Mouse (Mus musculus): ENCODE measurements around the gene Mtg2. TPM values are rescaled to one million over a fixed set of nuclear protein-coding genes. Genes with fewer than 3 reads are reported as not detected.
A peak's percentile ranks its signal among the peaks of the same experiment; 100 is the strongest.

Mtg2 gene
- polyA plus RNA-seq (2016; fragmentation: Nextera tagmentation; extraction: Ambion mirVana): 34.0 and 35.2 TPM in 2 replicates

DNA sequence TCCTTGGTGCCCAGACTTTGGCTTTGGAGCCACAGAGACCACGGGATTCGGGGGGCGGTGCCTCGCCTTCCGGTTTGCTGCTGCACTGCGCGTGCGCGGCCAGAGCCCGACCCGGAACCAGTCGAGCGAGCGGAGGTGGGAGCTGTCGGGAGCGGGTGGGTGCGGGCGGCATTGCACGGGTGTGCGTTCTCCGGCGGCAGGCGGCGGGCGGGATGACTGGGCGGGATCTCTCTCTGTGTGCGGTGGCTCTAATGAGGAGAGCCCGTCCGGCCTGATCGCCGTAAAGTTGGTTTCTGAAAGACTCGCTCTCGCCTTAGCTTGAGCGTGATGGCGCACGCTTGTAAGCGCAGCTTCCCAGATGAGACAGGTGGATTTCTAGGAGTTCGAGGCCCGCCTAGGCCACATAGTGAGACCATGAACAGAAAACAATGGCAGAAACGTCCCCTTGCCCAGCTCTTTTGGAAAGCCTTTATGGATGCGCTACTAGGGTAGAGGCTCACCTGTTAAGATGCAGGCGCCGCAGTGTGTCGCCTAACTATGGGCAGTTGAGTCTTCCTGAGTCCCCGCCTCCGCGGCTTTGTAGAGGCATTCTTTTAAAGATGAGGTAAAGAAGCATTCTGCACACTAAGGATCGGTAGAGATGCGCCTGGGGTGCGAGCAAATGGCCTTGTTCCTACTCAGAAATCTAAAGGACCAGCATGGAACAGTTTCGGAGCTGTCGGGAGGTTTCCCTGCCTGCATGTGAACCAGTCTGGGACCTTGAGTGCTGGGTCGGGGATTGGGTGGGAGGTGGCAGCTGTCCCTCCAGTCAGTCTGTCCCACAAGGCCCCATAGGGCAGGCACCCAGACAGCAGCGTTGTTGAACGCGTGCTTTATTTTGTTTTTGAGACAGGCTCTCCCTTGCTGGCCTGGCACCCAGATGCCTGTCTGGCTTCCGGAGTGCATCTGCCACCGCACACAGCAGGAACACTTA lies at the start of gene Mtg2:
Mtg2 (plus strand) TSS at position 108 of the 973 bp plus-strand sequence.
- H3K27ac ChIP-seq: peak within 1 kb of the TSS; percentile 90
- peak within 1 kb of the TSS; percentile 81 for H3K4me3 ChIP-seq
- DNase-seq (ENCODE audit: extremely low spot score, low spot score): peak; percentile 95
- peaks cover 37% of the 10 kb centered on the region for H3K36me3 ChIP-seq (replicated peaks)
- no peaks in the 10 kb centered on the region for H3K9me3 ChIP-seq
- H3K27me3 ChIP-seq (ENCODE audit: poor library complexity, severe bottlenecking): no peaks in the 10 kb centered on the region
- H3K4me1 ChIP-seq: peaks cover 22% of the 10 kb centered on the region
- 5% methylated on average over 58 of the region's 58 CpGs for WGBS

DNA sequence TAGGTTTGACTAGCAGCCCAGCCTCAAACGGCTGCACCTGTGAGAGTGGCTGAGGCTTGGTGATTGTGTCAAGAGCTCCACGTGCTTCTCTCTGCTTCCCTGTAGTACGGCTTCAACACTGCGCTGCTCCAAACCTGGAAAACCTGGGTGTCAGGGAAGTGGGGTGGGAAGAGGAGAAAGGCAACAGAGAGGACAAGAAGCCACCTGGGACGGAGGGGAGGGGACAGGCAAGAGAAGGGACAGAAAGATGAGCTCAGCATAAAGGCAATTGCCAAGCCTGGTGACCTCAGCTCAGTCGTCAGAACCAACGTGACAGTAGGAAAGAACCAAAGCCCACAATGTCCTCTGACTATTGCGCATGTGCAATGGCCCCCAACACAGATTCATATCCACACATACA lies 49.5 kb upstream of the Mtg2 start:
- Histone ChIP-seq H3K9me3 (no peaks in the 10 kb centered on the region), H3K4me1 (peaks cover 27% of the 10 kb centered on the region), H3K36me3 (replicated peaks) (no peaks in the 10 kb centered on the region), H3K27me3 (ENCODE audit: poor library complexity, severe bottlenecking) (peaks cover 48% of the 10 kb centered on the region), H3K27ac (no peak overlapping the region), H3K4me3 (no peak overlapping the region)
- DNase-seq (ENCODE audit: extremely low spot score, low spot score): no peak
- 88% methylated on average over 8 of the region's 8 CpGs for WGBS

GRCm38 (mm10) chr2:180022751-180023150 lies 47.6 kb upstream of the Mtg2 start:
- peaks cover 39% of the 10 kb centered on the region for H3K4me1 ChIP-seq
- H3K4me3 ChIP-seq: no peak overlapping the region
- no peak overlapping the region for H3K27ac ChIP-seq
- peaks cover 14% of the 10 kb centered on the region for H3K36me3 ChIP-seq (replicated peaks)
- WGBS: 74% methylated on average over 6 of the region's 6 CpGs
- no peak for DNase-seq (ENCODE audit: extremely low spot score, low spot score)
- peaks cover 48% of the 10 kb centered on the region for H3K27me3 ChIP-seq (ENCODE audit: poor library complexity, severe bottlenecking)
- no peaks in the 10 kb centered on the region for H3K9me3 ChIP-seq

GRCm38 (mm10) chr2:180024401-180025098 lies 45.8 kb upstream of the Mtg2 start, which contains the start of gene Lsm14b:
Lsm14b (plus strand) TSS chr2:180024987.
- peaks cover 56% of the 10 kb centered on the region for H3K4me1 ChIP-seq
- H3K9me3 ChIP-seq: no peaks in the 10 kb centered on the region
- DNase-seq (ENCODE audit: extremely low spot score, low spot score): peak; percentile 99
- peaks cover 44% of the 10 kb centered on the region for H3K27me3 ChIP-seq (ENCODE audit: poor library complexity, severe bottlenecking)
- peaks cover 32% of the 10 kb centered on the region for H3K36me3 ChIP-seq (replicated peaks)
- H3K27ac ChIP-seq: peak within 1 kb of the TSS; percentile 97
- peak within 1 kb of the TSS; percentile 99 for H3K4me3 ChIP-seq
- WGBS: under 1% methylated on average over 80 of the region's 80 CpGs

- Histone ChIP-seq H3K9me3 (no peaks in the 10 kb centered on the region), H3K4me1 (peaks cover 56% of the 10 kb centered on the region), H3K36me3 (replicated peaks) (peaks cover 39% of the 10 kb centered on the region), H3K27me3 (ENCODE audit: poor library complexity, severe bottlenecking) (peaks cover 38% of the 10 kb centered on the region), H3K4me3 (peak overlapping the region; percentile 99), H3K27ac (peak overlapping the region; percentile 97)
- WGBS: under 1% methylated on average over 83 of the region's 84 CpGs
- peak; percentile 53 for DNase-seq (ENCODE audit: extremely low spot score, low spot score)
These were observed 45.1 kb upstream of the Mtg2 start for GRCm38 (mm10) chr2:180025135-180025860.

- no peaks in the 10 kb centered on the region for H3K9me3 ChIP-seq
- peaks cover 56% of the 10 kb centered on the region for H3K4me1 ChIP-seq
- 8% methylated on average over 6 of the region's 6 CpGs for WGBS
- peak overlapping the region; percentile 99 for H3K4me3 ChIP-seq
- peaks cover 45% of the 10 kb centered on the region for H3K36me3 ChIP-seq (replicated peaks)
- H3K27ac ChIP-seq: peak overlapping the region; percentile 97
- peaks cover 32% of the 10 kb centered on the region for H3K27me3 ChIP-seq (ENCODE audit: poor library complexity, severe bottlenecking)
- DNase-seq (ENCODE audit: extremely low spot score, low spot score): no peak
These were observed 44.6 kb upstream of the Mtg2 start for GRCm38 (mm10) chr2:180025861-180026200.

GRCm38 (mm10) chr2:180027768-180028167 lies 42.6 kb upstream of the Mtg2 start:
- Histone ChIP-seq H3K36me3 (replicated peaks) (peaks cover 64% of the 10 kb centered on the region), H3K27ac (no peak overlapping the region), H3K9me3 (no peaks in the 10 kb centered on the region), H3K27me3 (ENCODE audit: poor library complexity, severe bottlenecking) (peaks cover 15% of the 10 kb centered on the region), H3K4me1 (peaks cover 56% of the 10 kb centered on the region), H3K4me3 (peak overlapping the region; percentile 99)
- 89% methylated on average over 9 of the region's 9 CpGs for WGBS
- DNase-seq (ENCODE audit: extremely low spot score, low spot score): no peak

- Histone ChIP-seq H3K36me3 (replicated peaks) (peaks cover 99% of the 10 kb centered on the region), H3K27ac (no peak overlapping the region), H3K4me1 (peaks cover 38% of the 10 kb centered on the region), H3K9me3 (no peaks in the 10 kb centered on the region), H3K4me3 (no peak overlapping the region), H3K27me3 (ENCODE audit: poor library complexity, severe bottlenecking) (no peaks in the 10 kb centered on the region)
- WGBS: 92% methylated on average over 6 of the region's 6 CpGs
- DNase-seq (ENCODE audit: extremely low spot score, low spot score): no peak
These were observed 39.1 kb upstream of the Mtg2 start for GRCm38 (mm10) chr2:180031270-180031669.

DNA sequence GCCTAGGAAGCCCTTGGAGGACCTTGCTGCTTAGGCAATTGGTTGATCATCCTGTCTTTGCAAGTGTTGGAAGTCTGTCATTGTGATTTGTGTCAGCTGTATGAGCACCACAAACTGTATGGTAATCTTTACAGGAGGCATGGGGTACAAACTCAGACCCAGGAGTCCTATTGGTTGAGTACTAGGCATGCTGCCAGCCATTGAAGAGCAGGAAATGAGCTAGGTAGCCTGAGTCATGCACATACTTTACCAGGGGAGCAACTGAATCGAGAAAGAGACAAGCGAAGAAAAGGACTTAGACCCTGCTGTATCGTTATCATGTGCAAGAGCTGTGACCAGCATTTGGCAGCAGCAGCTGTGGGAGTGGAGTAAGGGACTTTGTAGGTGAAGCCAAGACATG lies 37.5 kb upstream of the Mtg2 start:
- Histone ChIP-seq H3K27ac (no peak overlapping the region), H3K9me3 (no peaks in the 10 kb centered on the region), H3K27me3 (ENCODE audit: poor library complexity, severe bottlenecking) (no peaks in the 10 kb centered on the region), H3K4me3 (no peak overlapping the region), H3K4me1 (peaks cover 22% of the 10 kb centered on the region), H3K36me3 (replicated peaks) (peaks cover 100% of the 10 kb centered on the region)
- DNase-seq (ENCODE audit: extremely low spot score, low spot score): no peak
- WGBS: 95% methylated on average over 3 of the region's 3 CpGs

GRCm38 (mm10) chr2:180033956-180034355 lies 36.4 kb upstream of the Mtg2 start:
- Histone ChIP-seq H3K27me3 (ENCODE audit: poor library complexity, severe bottlenecking) (no peaks in the 10 kb centered on the region), H3K4me1 (peaks cover 11% of the 10 kb centered on the region; the same call in 1 of the 2 replicates), H3K4me3 (no peak overlapping the region), H3K36me3 (replicated peaks) (peaks cover 100% of the 10 kb centered on the region), H3K9me3 (no peaks in the 10 kb centered on the region), H3K27ac (no peak overlapping the region)
- no peak for DNase-seq (ENCODE audit: extremely low spot score, low spot score)
- WGBS: 66% methylated on average over 3 of the region's 3 CpGs

DNA sequence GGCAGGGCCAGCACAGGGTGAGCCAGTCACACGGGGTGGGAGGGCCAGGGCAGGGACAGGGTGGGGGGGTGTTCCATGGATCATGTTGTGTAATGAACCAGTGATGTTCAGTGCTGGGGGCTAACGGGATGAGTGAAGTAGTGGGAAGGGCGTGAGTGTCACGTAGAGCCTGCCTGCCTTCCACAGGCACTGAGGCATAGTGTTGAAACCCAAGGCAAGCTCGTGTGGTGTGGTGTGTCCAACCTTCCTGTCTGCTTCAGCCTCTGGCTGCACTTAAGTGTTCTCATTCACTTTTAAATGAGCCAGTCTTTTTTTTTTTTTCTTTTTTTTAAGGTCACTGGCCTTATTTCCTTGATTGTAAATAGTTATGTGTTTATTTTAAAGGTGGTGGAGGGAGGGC lies 35.6 kb upstream of the Mtg2 start:
- Histone ChIP-seq H3K27me3 (ENCODE audit: poor library complexity, severe bottlenecking) (no peaks in the 10 kb centered on the region), H3K4me1 (peaks cover 9% of the 10 kb centered on the region), H3K4me3 (no peak overlapping the region), H3K9me3 (no peaks in the 10 kb centered on the region), H3K36me3 (replicated peaks) (peaks cover 100% of the 10 kb centered on the region), H3K27ac (no peak overlapping the region)
- DNase-seq (ENCODE audit: extremely low spot score, low spot score): no peak
- WGBS: 73% methylated on average over 5 of the region's 5 CpGs

DNA sequence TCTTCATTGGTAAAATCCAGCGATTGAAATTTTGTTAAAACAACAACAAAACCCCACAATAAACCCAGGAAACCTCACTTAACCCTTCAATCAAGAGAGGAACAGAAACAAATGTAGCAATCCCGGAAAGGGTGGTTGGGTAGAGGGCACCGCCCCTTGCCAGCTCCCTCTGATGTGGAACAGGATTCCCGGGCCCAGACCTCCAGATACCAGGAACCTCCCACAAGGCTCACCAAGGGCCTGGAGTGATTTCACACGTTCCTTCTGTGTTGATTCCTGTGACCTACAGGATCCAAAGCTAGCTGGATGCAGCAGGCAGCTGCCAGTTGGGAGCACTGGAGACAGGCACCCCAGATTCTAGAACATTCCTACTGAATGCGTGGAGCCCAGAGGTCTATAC lies 30.0 kb upstream of the Mtg2 start:
- WGBS: 75% methylated on average over 6 of the region's 6 CpGs
- DNase-seq (ENCODE audit: extremely low spot score, low spot score): no peak
- Histone ChIP-seq H3K4me1 (peaks cover 48% of the 10 kb centered on the region), H3K27ac (no peak overlapping the region), H3K36me3 (replicated peaks) (peaks cover 54% of the 10 kb centered on the region), H3K4me3 (peak overlapping the region; percentile 100), H3K27me3 (ENCODE audit: poor library complexity, severe bottlenecking) (no peaks in the 10 kb centered on the region), H3K9me3 (no peaks in the 10 kb centered on the region)
